29 mouse cellular contexts compared by ENCODE assay signal in the genomic region with DNA sequence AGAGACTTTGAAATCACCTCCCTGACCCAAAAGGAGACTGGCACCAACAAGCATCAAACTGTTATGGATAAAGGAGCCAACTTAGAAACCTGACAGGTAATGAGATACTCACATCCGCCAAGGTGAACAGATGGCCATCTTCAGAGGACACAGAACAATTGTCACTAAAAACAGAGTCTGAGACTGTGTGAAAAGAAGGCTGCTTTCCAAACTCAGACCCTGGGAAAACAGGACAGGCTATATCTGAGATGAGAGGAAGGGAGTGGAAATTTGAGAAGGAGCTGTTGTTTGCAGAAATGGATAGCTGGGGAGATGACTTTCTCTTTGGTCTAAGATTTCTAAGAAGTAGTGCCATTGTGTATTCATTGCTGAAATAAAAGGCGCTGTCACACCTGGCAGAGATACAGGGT.
DNase-seq lines count a peak whose midpoint lies in the region; ATAC-seq lines count a peak whose summit lies in the region.
"Had no signal": no experiment of that assay in that cellular context is flagged by ENCODE, and none has a peak within 500 bp of the region (broad histone marks: within the 10 kb centered on the region; RNA-seq: fewer than 3 reads in every experiment).

No protein-coding gene starts in this region.

- DNase-seq in kidney, adult 18-20 months = no peak
- peak; percentile 91 for DNase-seq in cerebellum, adult 11-12 months
- DNase-seq in cerebellum, adult 8-10 months = peak; percentile 83
- peak; percentile 73 to 82 for DNase-seq in cerebellum, postnatal 25 days
- no peak for DNase-seq in heart, adult 8-10 months (ENCODE audit: low spot score)
- DNase-seq in urinary bladder, postnatal 25 days (ENCODE audit: low spot score) = no peak
- DNase-seq in liver = no peak
- DNase-seq: adrenal gland, adult 2 months; adrenal gland, postnatal 36 days; B cell, adult 2 months; embryo, embryonic 11 days; gastrocnemius, postnatal 10 days; kidney, postnatal 4 days; layer of hippocampus, postnatal 36 days; lung, adult 2 months; lung, postnatal 10 days; midbrain, embryonic 14.5 days; right cerebral cortex, postnatal 4 days had no signal

- peak; percentile 73; the same call in 1 of the 2 replicates for ATAC-seq in kidney, embryonic 15.5 days (replicated peaks; ENCODE audit: low FRiP score)
- ATAC-seq: forebrain, embryonic 16.5 days; hindbrain, embryonic 16.5 days had no signal

- no peak overlapping the region for H3K9ac ChIP-seq in kidney, embryonic 15.5 days
- H3K9ac ChIP-seq: embryonic facial prominence, embryonic 13.5 days; heart, embryonic 15.5 days; limb, embryonic 15.5 days; liver, embryonic 14.5 days had no signal

- H3K36me3 ChIP-seq in kidney, embryonic 15.5 days = no peaks in the 10 kb centered on the region
- H3K36me3 ChIP-seq: embryonic facial prominence, embryonic 13.5 days; heart, embryonic 10.5 days; heart, embryonic 15.5 days; limb, embryonic 10.5 days; limb, embryonic 15.5 days had no signal

- H3K27ac ChIP-seq in kidney, embryonic 15.5 days = no peak overlapping the region
- H3K27ac ChIP-seq: embryonic facial prominence, embryonic 13.5 days; heart, embryonic 10.5 days; heart, embryonic 15.5 days; limb, embryonic 10.5 days; limb, embryonic 15.5 days; liver, embryonic 14.5 days; stomach, postnatal 0 days had no signal

- H3K4me3 ChIP-seq in kidney, embryonic 15.5 days (replicated peaks) = no peak overlapping the region
- H3K4me3 ChIP-seq: embryonic facial prominence, embryonic 13.5 days; erythroblast, embryonic 14.5 days; heart, embryonic 10.5 days; heart, embryonic 15.5 days; limb, embryonic 10.5 days; limb, embryonic 15.5 days had no signal

- no peaks in the 10 kb centered on the region for H3K4me1 ChIP-seq in kidney, embryonic 15.5 days
- H3K4me1 ChIP-seq: embryonic facial prominence, embryonic 13.5 days; heart, embryonic 10.5 days; heart, embryonic 15.5 days; limb, embryonic 10.5 days; limb, embryonic 15.5 days had no signal

- 50% methylated on average over 2 of the region's 2 CpGs for whole genome bisulfite sequencing in kidney, embryonic 15.5 days

- H3K9me3 ChIP-seq in kidney, embryonic 15.5 days (replicated peaks) = no peaks in the 10 kb centered on the region
- H3K9me3 ChIP-seq: embryonic facial prominence, embryonic 13.5 days; heart, embryonic 10.5 days; heart, embryonic 15.5 days; limb, embryonic 10.5 days; limb, embryonic 15.5 days had no signal

- no peaks in the 10 kb centered on the region for H3K27me3 ChIP-seq in kidney, embryonic 15.5 days
- H3K27me3 ChIP-seq: embryonic facial prominence, embryonic 13.5 days; heart, embryonic 15.5 days; limb, embryonic 15.5 days had no signal

- no peak overlapping the region for H3K4me2 ChIP-seq in kidney, embryonic 15.5 days
- H3K4me2 ChIP-seq: embryonic facial prominence, embryonic 13.5 days; heart, embryonic 15.5 days; limb, embryonic 15.5 days had no signal

Comparison
In these comparisons a context has a peak if more than half of its experiments do, and no peak if none do; other contexts are left out.
1. DNase-seq: peak in cerebellum, adult 11-12 months (single experiment), cerebellum, adult 8-10 months (single experiment) and cerebellum, postnatal 25 days (2 of 2); none in kidney, adult 18-20 months (single experiment), heart, adult 8-10 months (single experiment), urinary bladder, postnatal 25 days (single experiment) and liver (single experiment).